Mouse (Mus musculus) erythroblast, adult 5-6 weeks (primary cell): ENCODE results near the gene Thap3. TPM values are rescaled to one million over a fixed set of nuclear protein-coding genes. Genes with fewer than 3 reads are reported as not detected.

Source experiments
- ATAC-seq: replicated peaks from 2 replicates; pipeline ENCODE4 v1.8.0; 2016; ENCODE audit warnings: moderate number of reproducible peaks, mild to moderate bottlenecking, moderate TSS enrichment, inconsistent platforms; ENCODE audit not compliant: poor library complexity, low FRiP score, severe bottlenecking
- total RNA-seq, 2 experiments: library from RNA; stranded (forward) in 1 of 2; stranded (reverse) in 1 of 2; fragments of 150-400 nt in 1 of 2; fragments of 200-764, 138-1000 nt in 1 of 2; gene quantifications; 2 replicates each; pipeline versions ENCODE4 v1.2.3 to v1.2.4; 2015 to 2017; ENCODE audit warnings: low replicate concordance in 2 of 2

Gene Thap3
- total RNA-seq, 2 experiments from 2014 or later, result 0.58 TPM; not detected in 1

- ATAC-seq, result no peak
These were observed 42.6 kb downstream of the Thap3 start for GRCm38 (mm10) chr4:151946211-151946610.

GRCm38 (mm10) chr4:151938089-151938488, 50.7 kb downstream of the Thap3 start:
- no peak for ATAC-seq

GRCm38 (mm10) chr4:151937441-151937840, 51.4 kb downstream of the Thap3 start:
- no peak for ATAC-seq

GRCm38 (mm10) chr4:151934215-151934572, 54.6 kb downstream of the Thap3 start:
- ATAC-seq, result peak; percentile 38

GRCm38 (mm10) chr4:151933505-151934214, 55.1 kb downstream of the Thap3 start, which contains the start of gene Dnajc11:
Gene Dnajc11, plus strand, starts transcription at chr4:151933691.
- peak; percentile 85 for ATAC-seq

Other genes with a start within 250 kb of the Thap3 start
- 11.7 and 27.8 TPM in 2 replicates for gene Camta1, start 127.1 kb downstream of the Thap3 start, total RNA-seq (2015; ENCODE audit: low replicate concordance)
- 4.9 and 25.7 TPM in 2 replicates for gene Camta1, start 127.1 kb downstream of the Thap3 start, total RNA-seq (2017; ENCODE audit: low replicate concordance)
- 17.1 and 26.3 TPM in 2 replicates for gene Dnajc11, start 55.3 kb downstream of the Thap3 start, total RNA-seq (2015; ENCODE audit: low replicate concordance)
- gene Dnajc11, start 55.3 kb downstream of the Thap3 start, total RNA-seq (2017; ENCODE audit: low replicate concordance), result 39.4 and 50.2 TPM in 2 replicates
- gene Phf13, start 7.3 kb upstream of the Thap3 start, total RNA-seq (2015; ENCODE audit: low replicate concordance), result 0.42 and 1.9 TPM in 2 replicates
- 0.85 and 0.98 TPM in 2 replicates for gene Phf13, start 7.3 kb upstream of the Thap3 start, total RNA-seq (2017; ENCODE audit: low replicate concordance)
- gene Klhl21, start 19.8 kb upstream of the Thap3 start, total RNA-seq (2015; ENCODE audit: low replicate concordance), result 0.77 and 2.3 TPM in 2 replicates
- 2.7 and 4.2 TPM in 2 replicates for gene Klhl21, start 19.8 kb upstream of the Thap3 start, total RNA-seq (2017; ENCODE audit: low replicate concordance)
- gene Zbtb48, start 38.7 kb upstream of the Thap3 start, total RNA-seq (2015; ENCODE audit: low replicate concordance), result 2.7 and 2.9 TPM in 2 replicates
- 2.9 and 4.2 TPM in 2 replicates for gene Zbtb48, start 38.7 kb upstream of the Thap3 start, total RNA-seq (2017; ENCODE audit: low replicate concordance)
- 1.9 TPM in 1 of 2 replicates, not detected in the other for gene Tas1r1, start 49.6 kb upstream of the Thap3 start, total RNA-seq (2015; ENCODE audit: low replicate concordance)
- not detected in 2 replicates for gene Tas1r1, start 49.6 kb upstream of the Thap3 start, total RNA-seq (2017; ENCODE audit: low replicate concordance)
- gene Nol9, start 50.3 kb upstream of the Thap3 start, total RNA-seq (2015; ENCODE audit: low replicate concordance), result 6.7 and 7.3 TPM in 2 replicates
- gene Nol9, start 50.3 kb upstream of the Thap3 start, total RNA-seq (2017; ENCODE audit: low replicate concordance), result 3.9 and 6.3 TPM in 2 replicates
- gene Plekhg5, start 83.5 kb upstream of the Thap3 start, total RNA-seq (2015; ENCODE audit: low replicate concordance), result 0.42 TPM in 1 of 2 replicates, not detected in the other
- gene Plekhg5, start 83.5 kb upstream of the Thap3 start, total RNA-seq (2017; ENCODE audit: low replicate concordance), result 1.4 and 2.0 TPM in 2 replicates
- not detected in 2 replicates for gene Tnfrsf25, start 126.9 kb upstream of the Thap3 start, total RNA-seq (2015; ENCODE audit: low replicate concordance)
- not detected in 2 replicates for gene Tnfrsf25, start 126.9 kb upstream of the Thap3 start, total RNA-seq (2017; ENCODE audit: low replicate concordance)
- not detected in 2 replicates for gene Espn, start 163.4 kb upstream of the Thap3 start, total RNA-seq (2015; ENCODE audit: low replicate concordance)
- 0.34 and 0.42 TPM in 2 replicates for gene Espn, start 163.4 kb upstream of the Thap3 start, total RNA-seq (2017; ENCODE audit: low replicate concordance)
- gene Hes2, start 169.9 kb upstream of the Thap3 start, total RNA-seq (2015; ENCODE audit: low replicate concordance), result not detected in 2 replicates
- not detected in 2 replicates for gene Hes2, start 169.9 kb upstream of the Thap3 start, total RNA-seq (2017; ENCODE audit: low replicate concordance)
- gene Acot7, start 189.1 kb upstream of the Thap3 start, total RNA-seq (2015; ENCODE audit: low replicate concordance), result 15.3 and 19.4 TPM in 2 replicates
- 5.2 and 9.7 TPM in 2 replicates for gene Acot7, start 189.1 kb upstream of the Thap3 start, total RNA-seq (2017; ENCODE audit: low replicate concordance)